Mouse (Mus musculus): ENCODE results near the gene Cfap74.
"Not testable (repeated sequence)": the region's sequence is repeated elsewhere in the genome, so short reads cannot be mapped to it uniquely, and the experiment has no call there.

Cfap74 gene

GRCm38 (mm10) chr4:155408695-155409057, 314 bp upstream of the Cfap74 start:
- DNase-seq: no peak

GRCm38 (mm10) chr4:155412124-155412523, 3.1 kb downstream of the Cfap74 start:
- DNase-seq: no peak

DNA sequence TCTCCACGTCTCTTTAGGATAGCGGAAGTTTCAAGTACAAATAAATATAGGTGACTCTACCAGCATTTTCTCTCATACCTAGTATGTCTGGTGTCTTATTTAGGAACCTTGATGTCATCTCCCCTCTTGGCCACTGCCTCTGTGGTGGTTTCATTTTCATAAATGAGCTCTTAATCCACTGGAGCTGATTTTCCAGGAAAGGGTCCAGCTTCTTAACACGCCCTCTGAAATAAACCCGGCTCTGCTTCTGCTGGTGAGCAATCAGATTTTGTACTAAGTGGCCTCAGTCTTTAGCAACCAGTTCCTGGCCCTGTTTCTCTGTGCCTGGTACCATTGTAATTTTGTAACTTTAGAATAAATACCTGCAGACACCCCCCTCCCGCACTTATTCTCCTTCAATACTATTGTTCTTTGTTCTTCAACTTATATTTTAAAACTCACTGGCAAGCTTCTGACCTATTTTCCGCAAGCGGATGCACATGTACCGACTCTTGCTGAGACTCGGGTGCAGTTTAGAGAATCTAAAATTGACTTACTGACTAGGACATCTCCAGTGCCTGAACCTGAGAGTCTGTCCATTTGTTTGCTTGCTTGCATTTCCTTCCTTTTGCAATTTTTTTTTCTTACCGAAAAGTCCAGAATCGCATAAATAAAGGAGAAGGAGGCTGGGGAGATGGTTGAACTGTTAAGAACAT, 4.8 kb downstream of the Cfap74 start:
- DNase-seq: no peak

GRCm38 (mm10) chr4:155414656-155415235, 5.8 kb downstream of the Cfap74 start:
- DNase-seq: no peak

- peak; percentile 73 to 76 for DNase-seq
Measured at GRCm38 (mm10) chr4:155420137-155420536, 11.1 kb downstream of the Cfap74 start.

GRCm38 (mm10) chr4:155421412-155422370, 12.7 kb downstream of the Cfap74 start:
- not testable (repeated sequence) for DNase-seq

- DNase-seq: no peak
Measured at GRCm38 (mm10) chr4:155423988-155424387, 15.0 kb downstream of the Cfap74 start.

DNA sequence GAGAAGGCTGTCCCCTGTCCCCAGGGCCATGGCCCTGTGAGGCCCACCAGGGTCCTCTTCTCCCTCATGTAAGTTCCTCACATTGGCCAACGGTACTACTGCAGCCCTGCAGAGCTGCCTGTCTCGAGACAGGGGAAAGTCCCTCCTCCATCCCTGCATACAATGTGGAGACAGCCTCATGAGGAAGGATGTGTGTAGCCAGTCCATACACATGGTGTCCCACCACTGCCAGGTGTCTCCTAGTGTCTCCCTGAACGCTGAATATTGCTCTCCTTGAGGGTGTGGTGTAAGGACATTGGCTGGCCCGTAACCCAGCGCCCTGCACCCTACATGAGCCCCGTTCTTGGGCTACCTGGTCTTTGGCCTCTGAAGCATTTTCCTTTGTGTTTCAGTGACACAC, 17.3 kb downstream of the Cfap74 start:
- DNase-seq: no peak

- no peak for DNase-seq
Measured at GRCm38 (mm10) chr4:155428442-155428841, 19.5 kb downstream of the Cfap74 start.

DNA sequence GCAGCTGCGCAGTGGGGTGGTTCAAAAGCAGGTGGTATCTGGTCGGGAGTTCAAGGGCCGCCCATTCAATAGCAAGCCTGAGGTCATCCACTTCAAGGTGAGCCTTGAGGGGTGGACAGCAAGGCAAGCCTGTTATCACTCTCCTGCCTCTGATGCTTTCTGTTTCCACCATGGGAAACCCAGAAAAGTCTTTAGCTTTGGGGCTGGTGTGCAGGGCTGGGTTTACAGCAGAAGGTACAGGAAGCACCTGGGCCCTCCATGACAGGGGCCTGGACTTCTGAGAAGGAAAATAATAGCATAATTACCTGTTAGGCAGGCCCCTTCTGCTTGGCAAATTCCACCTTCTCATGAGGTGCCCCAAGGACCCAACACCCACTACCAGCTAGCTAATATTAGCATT, 20.2 kb downstream of the Cfap74 start:
- no peak for DNase-seq

DNA sequence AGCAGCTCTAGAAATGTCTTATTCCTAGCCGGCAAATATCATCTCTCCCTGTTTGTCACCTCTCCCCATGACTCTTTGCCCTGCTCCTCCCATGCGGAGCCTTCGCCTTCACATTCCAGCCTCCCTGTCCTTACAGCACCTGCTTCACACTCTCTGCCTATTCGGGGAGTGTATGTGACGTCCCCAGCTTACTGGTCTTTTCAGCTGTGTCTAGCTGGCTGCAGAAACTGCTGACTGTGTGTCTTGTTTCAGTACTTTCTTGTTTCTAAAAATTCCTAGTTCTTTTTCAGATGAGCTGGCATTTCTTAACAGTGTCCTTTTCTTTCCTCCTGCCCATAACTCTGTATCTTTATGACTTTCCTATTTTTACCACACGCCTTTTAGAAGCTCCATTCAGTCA, 23.4 kb downstream of the Cfap74 start:
- no peak for DNase-seq

DNA sequence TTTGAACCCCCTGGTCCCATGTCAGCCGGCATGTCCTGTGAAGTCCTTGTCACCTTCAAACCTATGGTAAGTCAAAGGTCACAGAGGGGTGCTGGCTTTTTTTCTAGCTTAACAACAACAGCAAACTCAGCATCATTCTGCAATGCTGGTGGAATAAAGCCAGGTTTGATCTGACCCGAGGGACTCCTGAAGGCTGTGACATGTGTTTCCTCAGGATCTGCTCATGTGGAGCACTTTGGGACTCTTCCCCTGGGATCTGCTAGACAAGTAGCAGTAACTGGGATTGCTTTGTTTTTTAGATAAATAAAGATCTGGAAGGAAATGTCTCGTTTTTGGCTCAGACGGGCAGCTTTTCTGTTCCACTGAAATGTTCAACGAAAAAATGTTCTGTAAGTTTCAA, 25.0 kb downstream of the Cfap74 start:
- DNase-seq: no peak

- no peak for DNase-seq
Measured at GRCm38 (mm10) chr4:155442808-155443207, 33.8 kb downstream of the Cfap74 start.

DNA sequence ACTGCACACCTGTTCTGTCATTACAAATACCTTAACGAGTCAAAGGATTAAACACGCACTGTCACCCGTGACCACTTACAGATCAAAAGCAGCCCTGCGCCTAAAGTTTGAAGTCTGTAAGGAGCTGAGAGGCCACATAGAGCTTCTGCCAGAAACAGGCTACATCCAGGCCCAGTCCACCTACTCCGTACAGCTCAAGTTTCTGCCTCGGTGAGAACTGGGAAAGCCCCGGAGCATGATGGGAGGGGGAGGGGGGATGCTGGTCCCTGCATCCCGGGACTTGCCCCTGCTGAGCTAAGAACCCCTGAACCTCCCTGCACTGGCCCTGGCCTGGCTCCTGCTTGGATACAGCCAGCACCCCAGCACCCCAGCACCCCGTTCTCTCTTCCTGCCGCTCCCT, 42.6 kb downstream of the Cfap74 start:
- no peak for DNase-seq

DNA sequence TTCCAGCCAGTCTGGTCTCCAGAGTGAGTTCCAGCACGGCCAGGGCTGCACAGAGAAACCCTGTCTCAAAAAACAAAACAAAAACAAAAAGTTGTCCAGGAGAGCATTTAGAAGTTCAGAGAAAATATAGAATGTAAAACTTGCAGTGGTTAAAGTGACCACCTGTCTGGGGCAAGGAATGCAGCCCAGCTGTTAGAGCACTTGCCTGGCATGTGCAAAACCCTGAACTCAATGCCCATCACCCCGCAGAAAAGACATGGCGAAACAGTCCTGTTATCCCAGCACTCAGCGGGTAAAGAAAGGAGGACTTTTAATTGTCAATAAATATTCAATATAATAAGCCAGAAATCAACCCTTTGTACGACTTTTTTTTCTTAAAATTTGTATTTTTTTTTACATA, 49.6 kb downstream of the Cfap74 start:
- DNase-seq: no peak

- no peak for DNase-seq
Measured at GRCm38 (mm10) chr4:155463050-155463449, 54.1 kb downstream of the Cfap74 start.

DNA sequence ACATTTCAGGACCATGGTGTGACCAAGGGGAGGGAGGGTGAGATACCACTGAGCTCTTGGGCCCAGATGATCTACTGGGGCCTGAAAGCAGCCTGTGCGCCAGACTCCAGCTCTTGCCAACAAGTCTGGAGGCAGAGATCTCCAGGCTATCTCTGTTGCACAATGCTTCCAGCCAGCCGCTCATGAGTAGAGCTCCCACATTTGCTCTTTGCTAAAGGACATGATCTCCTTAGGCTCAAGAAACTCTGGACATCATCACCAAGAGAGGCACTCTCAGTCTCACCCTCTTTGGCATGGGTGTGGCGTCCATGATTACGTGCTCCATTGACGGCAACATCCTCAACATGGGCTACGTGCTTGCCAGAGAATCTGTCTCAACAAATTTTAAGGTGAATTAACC, 54.6 kb downstream of the Cfap74 start:
- no peak for DNase-seq

- DNase-seq: no peak
Measured at GRCm38 (mm10) chr4:155464061-155464460, 55.1 kb downstream of the Cfap74 start.

DNA sequence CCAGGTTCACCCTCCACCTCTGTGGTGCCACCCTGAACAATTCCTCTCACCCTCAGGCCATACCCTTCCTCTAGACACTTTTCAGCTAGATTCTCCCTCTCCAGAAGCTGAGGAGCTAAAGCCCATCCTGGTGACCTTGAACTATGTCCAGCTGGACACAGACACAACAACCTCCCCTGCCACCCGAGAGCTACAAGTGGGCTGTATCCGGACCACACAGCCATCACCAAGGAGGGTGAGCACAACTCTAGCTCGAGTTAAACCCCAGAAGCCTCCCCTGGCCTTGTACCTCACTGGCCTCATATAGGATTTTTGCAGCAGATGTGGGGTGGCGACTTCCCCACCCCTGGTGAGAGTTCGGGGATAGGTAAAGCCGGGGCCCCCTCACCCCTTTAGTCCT, 56.6 kb downstream of the Cfap74 start:
- no peak for DNase-seq

GRCm38 (mm10) chr4:155466080-155466479, 57.1 kb downstream of the Cfap74 start:
- DNase-seq: no peak

DNA sequence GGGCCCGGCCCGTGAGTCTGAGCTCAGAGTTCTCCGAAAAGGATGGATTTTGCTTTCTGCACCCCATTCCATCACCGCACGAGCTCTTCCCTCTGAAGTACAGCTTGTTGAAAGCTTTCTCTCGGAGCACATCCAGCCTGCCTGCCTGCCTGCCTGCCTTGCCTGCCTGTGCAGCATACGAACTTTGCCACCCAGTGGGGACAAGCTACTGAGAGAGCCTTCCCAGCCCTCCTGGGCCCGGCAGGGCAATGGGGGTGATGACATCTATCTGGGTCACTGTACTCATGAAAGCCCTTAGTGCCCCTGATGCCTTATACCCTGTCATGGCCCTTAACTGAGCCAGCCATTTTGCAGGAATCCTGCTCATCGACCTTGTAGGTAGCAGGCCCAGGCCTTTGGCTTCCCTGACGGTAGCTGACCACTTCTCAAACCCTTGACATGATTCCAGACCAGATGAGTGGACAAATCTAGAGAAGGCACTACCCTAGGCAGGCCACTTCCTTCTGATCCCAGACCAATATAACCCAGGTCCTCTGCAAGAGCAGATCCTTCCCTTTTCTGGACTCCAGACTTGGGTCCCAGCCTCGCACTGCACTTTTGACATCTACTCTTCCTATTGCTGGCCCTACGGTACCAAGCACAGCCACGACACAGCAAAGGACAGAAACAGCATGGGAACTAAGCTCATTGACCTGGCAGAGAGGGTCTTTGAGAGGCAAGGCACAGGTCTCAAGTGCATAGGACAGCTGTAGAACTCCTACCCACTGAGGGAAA, 58.4 kb downstream of the Cfap74 start:
- no peak for DNase-seq

DNA sequence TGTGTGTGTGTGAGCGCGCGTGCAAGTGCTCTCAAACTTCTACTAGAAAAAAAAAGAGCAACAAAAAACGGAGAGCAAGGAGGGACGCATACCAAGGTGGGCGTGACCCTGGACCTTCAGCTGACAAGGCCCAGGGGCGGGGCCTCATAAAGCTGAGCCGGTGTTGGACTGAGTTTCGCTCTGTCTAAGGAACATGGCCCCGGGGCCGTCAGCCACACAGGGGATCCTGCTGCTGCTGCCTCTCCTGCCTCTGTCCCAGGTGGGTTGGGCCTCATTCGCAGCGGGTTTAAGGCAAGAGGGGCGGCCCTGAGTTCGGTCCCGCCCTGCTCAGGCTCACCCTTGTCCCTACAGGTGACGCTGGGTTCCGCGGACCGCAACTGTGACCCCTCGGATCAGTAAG, 60.0 kb downstream of the Cfap74 start, which contains the start of gene Tmem52:
Tmem52 (plus strand) TSS at position 163 of the 400 bp plus-strand sequence.
- peak; percentile 27 to 43 for DNase-seq

All from cerebellum, postnatal 10 days (tissue).